8 mouse cellular contexts compared by ENCODE assay signal in the genomic region with DNA sequence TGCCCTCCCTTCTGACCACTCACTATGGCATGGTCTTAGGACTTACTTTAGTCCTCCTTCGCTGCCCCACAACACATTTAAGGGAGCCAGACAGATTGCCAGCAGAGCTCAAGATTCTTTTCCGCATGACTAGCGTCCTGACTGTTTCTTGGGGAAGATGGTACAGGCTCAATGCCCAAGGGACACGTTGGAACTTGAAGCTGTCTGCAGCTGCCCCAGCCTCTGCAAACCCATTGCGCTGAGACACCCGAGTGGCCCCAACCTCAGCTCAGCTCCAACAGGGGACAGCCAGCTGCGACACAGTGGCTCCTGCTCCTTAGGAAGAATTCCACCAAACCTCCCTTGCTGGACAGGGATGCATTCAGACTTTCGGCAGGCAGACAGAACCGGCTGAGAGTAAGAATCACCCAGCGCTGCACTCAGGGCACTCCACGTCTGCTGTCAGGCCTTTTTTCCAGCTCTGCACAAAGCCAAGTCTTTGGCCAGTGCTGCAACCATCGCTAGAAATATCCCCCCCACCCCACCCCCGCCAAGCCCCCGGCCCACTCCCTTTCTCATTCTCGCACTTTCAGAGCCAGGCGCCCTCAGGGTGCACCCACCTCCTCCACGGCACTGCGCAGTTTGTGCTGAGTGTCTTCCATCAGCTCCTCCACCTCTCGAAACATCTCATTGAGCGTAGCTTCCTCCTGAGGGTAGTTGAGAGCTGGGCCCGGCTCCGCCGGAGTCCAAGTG. TPM values are rescaled to one million over a fixed set of nuclear protein-coding genes. Genes with fewer than 3 reads are reported as not detected.
DNase-seq lines count a peak whose midpoint lies in the region; ATAC-seq lines count a peak whose summit lies in the region.
"Had no signal": no experiment of that assay in that cellular context is flagged by ENCODE, and none has a peak within 500 bp of the region (broad histone marks: within the 10 kb centered on the region; RNA-seq: fewer than 3 reads in every experiment).

No protein-coding gene starts in this region.

- no peaks in the 10 kb centered on the region for H3K36me3 ChIP-seq in forebrain, embryonic 13.5 days (ENCODE audit: poor library complexity, severe bottlenecking)
- no peaks in the 10 kb centered on the region for H3K36me3 ChIP-seq in neural tube, embryonic 15.5 days

- peaks cover 31% of the 10 kb centered on the region for H3K4me1 ChIP-seq in forebrain, embryonic 13.5 days
- H3K4me1 ChIP-seq in neural tube, embryonic 15.5 days = peaks cover 39% of the 10 kb centered on the region

- H3K27me3 ChIP-seq in forebrain, embryonic 13.5 days = peaks cover 28% of the 10 kb centered on the region
- 0 out of 2 replicates have a peak, but pooled peaks cover 2% of the 10 kb centered on the region for H3K27me3 ChIP-seq in neural tube, embryonic 15.5 days (replicated peaks)

- peak; percentile 21 for DNase-seq in urinary bladder, postnatal 14 days (ENCODE audit: low spot score)
- no peak for DNase-seq in urinary bladder, postnatal 4 days (ENCODE audit: low spot score in 2 of 2)
- DNase-seq in kidney, postnatal 36 days = peak; percentile 29 to 32
- DNase-seq in layer of hippocampus, adult 18-20 months (ENCODE audit: low spot score in 2 of 2) = no peak
- DNase-seq in adrenal gland, postnatal 25 days = no peak

- WGBS in forebrain, embryonic 13.5 days = 13% methylated on average over 23 of the region's 23 CpGs
- 11% methylated on average over 23 of the region's 23 CpGs for WGBS in neural tube, embryonic 15.5 days

- H3K27ac ChIP-seq in forebrain, embryonic 13.5 days = no peak overlapping the region
- peak overlapping the region; percentile 46 for H3K27ac ChIP-seq in neural tube, embryonic 15.5 days (replicated peaks)

- peak overlapping the region; percentile 66 for H3K9ac ChIP-seq in forebrain, embryonic 13.5 days
- H3K9ac ChIP-seq in neural tube, embryonic 15.5 days (replicated peaks) = peak overlapping the region; percentile 56

- peak; percentile 44 for ATAC-seq in forebrain, embryonic 13.5 days
- peak; percentile 59 for ATAC-seq in neural tube, embryonic 15.5 days (ENCODE audit: low FRiP score)

- no peaks in the 10 kb centered on the region for H3K9me3 ChIP-seq in forebrain, embryonic 13.5 days (replicated peaks)
- H3K9me3 ChIP-seq in neural tube, embryonic 15.5 days (replicated peaks) = no peaks in the 10 kb centered on the region

- H3K4me3 ChIP-seq in forebrain, embryonic 13.5 days = peak overlapping the region; percentile 49
- H3K4me3 ChIP-seq in neural tube, embryonic 15.5 days (replicated peaks) = peak overlapping the region; percentile 46
- H3K4me3 ChIP-seq: erythroblast, embryonic 14.5 days had no signal

- peak overlapping the region; percentile 71 for H3K4me2 ChIP-seq in forebrain, embryonic 13.5 days
- H3K4me2 ChIP-seq in neural tube, embryonic 15.5 days = peak overlapping the region; percentile 63

RNA-seq across cellular contexts. Expression of a gene that starts 1.1 kb away (rescaled TPM):
- polyA plus RNA-seq in forebrain, embryonic 13.5 days (2015; fragmentation: Nextera tagmentation; extraction: Ambion mirVana) = 16.0 and 27.5 TPM in 2 replicates
- 28.9 and 32.9 TPM in 2 replicates for polyA plus RNA-seq in neural tube, embryonic 15.5 days (2015; fragmentation: Nextera tagmentation; extraction: Ambion mirVana)
- total RNA-seq in layer of hippocampus, adult 18-20 months (2021) = 100 to 1,000 TPM; 283 to 293 TPM
- 11.5 and 12.6 TPM in 2 replicates for total RNA-seq in adrenal gland, postnatal 25 days (2021)
- polyA plus RNA-seq: erythroblast, embryonic 14.5 days had no signal

Comparison
In these comparisons a context has a peak if more than half of its experiments do, and no peak if none do; other contexts are left out.
1. DNase-seq: peak in urinary bladder, postnatal 14 days (single experiment) and kidney, postnatal 36 days (2 of 2); none in urinary bladder, postnatal 4 days (0 of 2), layer of hippocampus, adult 18-20 months (0 of 2) and adrenal gland, postnatal 25 days (single experiment).
2. RNA of a gene that starts 1.1 kb away (total RNA-seq): 283 to 293 TPM in layer of hippocampus, adult 18-20 months; 11.5 to 12.6 TPM in adrenal gland, postnatal 25 days; every median in the first group is over 10 times any median in the second.